Mouse (Mus musculus) heart, embryonic 16.5 days (tissue): ENCODE data around the gene Gpr153. TPM values are rescaled to one million over a fixed set of nuclear protein-coding genes. Genes with fewer than 3 reads are reported as not detected.

ENCODE experiments used
- ATAC-seq: fragments of 200-750 bp; cut with Nextera tagmentation; replicated peaks from 2 replicates; pipeline ENCODE4 v1.8.0; 2017; ENCODE audit warnings: moderate number of reproducible peaks; ENCODE audit not compliant: insufficient read depth, low FRiP score; ENCODE audit errors: extremely low read depth
- H3K27ac ChIP-seq: fragments of 300-500 bp; sonication (generic); 2 replicates; pipeline ENCODE4 v1.5.1; 2014; ENCODE audit warnings: mild to moderate bottlenecking, low read length, control low read depth, moderate library complexity
- H3K27me3 ChIP-seq: fragments of 300-500 bp; sonication (generic); 2 replicates; pipeline ENCODE4 v1.6.1; 2014; ENCODE audit warnings: low read length, mixed read lengths; ENCODE audit not compliant: control insufficient read depth, insufficient read depth
- H3K36me3 ChIP-seq: fragments of 300-500 bp; sonication (generic); 2 replicates; pipeline ENCODE4 v1.6.1; 2014; ENCODE audit not compliant: control insufficient read depth, insufficient read depth
- H3K4me1 ChIP-seq: fragments of 300-500 bp; sonication (generic); 2 replicates; pipeline ENCODE4 v1.6.1; 2014; ENCODE audit warnings: low read length, mixed read lengths; ENCODE audit not compliant: control insufficient read depth, insufficient read depth
- H3K4me2 ChIP-seq: fragments of 300-500 bp; sonication (generic); 2 replicates; pipeline ENCODE4 v1.6.1; 2014; ENCODE audit warnings: low read depth, mild to moderate bottlenecking, control low read depth, low read length
- H3K4me3 ChIP-seq: fragments of 300-500 bp; sonication (generic); 2 replicates; pipeline ENCODE4 v1.5.1; 2014; ENCODE audit warnings: mild to moderate bottlenecking, control low read depth, low read length
- H3K9ac ChIP-seq: fragments of 300-500 bp; sonication (generic); 2 replicates; pipeline ENCODE4 v1.6.1; 2014; ENCODE audit warnings: low read length, control low read depth
- H3K9me3 ChIP-seq: fragments of 300-500 bp; sonication (generic); replicated peaks from 2 replicates; pipeline ENCODE4 v1.6.1; 2016; ENCODE audit warnings: low read length; ENCODE audit not compliant: control insufficient read depth
- WGBS: fragments of 180-500 bp; shearing (Covaris S2); extraction: QIAGEN DNeasy Blood & Tissue Kit; methylation state at CpG from one replicate; pipeline ENCODE4 v1.1.7; 2014; 5-methylcytosine and 5-hydroxymethylcytosine counted together
- polyA plus RNA-seq: library from polyadenylated mRNA; unstranded; fragments of >200 nt; fragmentation: Nextera tagmentation; extraction: Ambion mirVana; gene quantifications from 2 replicates; pipeline ENCODE4 v1.2.1, GENCODE M21; 2015

The Gpr153 gene
- polyA plus RNA-seq, 1 experiment from 2014 or later, result 8.4 TPM

GRCm38 (mm10) chr4:152281601-152282000 lies 7.6 kb downstream of the Gpr153 start:
- WGBS, result 56% methylated on average over 15 of the region's 15 CpGs
- Histone ChIP-seq H3K36me3 (no peaks in the 10 kb centered on the region; the same call in 1 of the 2 replicates), H3K27me3 (peaks cover 47% of the 10 kb centered on the region), H3K9ac (no peak overlapping the region), H3K9me3 (no peaks in the 10 kb centered on the region), H3K4me3 (no peak overlapping the region), H3K4me1 (peaks cover 13% of the 10 kb centered on the region), H3K4me2 (no peak overlapping the region), H3K27ac (no peak overlapping the region)
- ATAC-seq, result no peak

GRCm38 (mm10) chr4:152282721-152283120 lies 8.7 kb downstream of the Gpr153 start:
- Histone ChIP-seq H3K36me3 (no peaks in the 10 kb centered on the region; the same call in 1 of the 2 replicates), H3K27ac (no peak overlapping the region), H3K4me3 (peak overlapping the region; percentile 34), H3K4me2 (peak overlapping the region; percentile 62), H3K9me3 (no peaks in the 10 kb centered on the region), H3K9ac (0 out of 2 replicates have a peak overlapping the region, but pooled peaks have one; percentile 38), H3K27me3 (peaks cover 58% of the 10 kb centered on the region), H3K4me1 (peaks cover 13% of the 10 kb centered on the region)
- WGBS, result 24% methylated on average over 34 of the region's 34 CpGs
- ATAC-seq, result no peak

- 6% methylated on average over 70 of the region's 70 CpGs for WGBS
- ATAC-seq, result peak; percentile 82
- peak overlapping the region; percentile 34 for H3K4me3 ChIP-seq
- peak overlapping the region; percentile 62 for H3K4me2 ChIP-seq
- no peaks in the 10 kb centered on the region for H3K9me3 ChIP-seq
- H3K36me3 ChIP-seq, result no peaks in the 10 kb centered on the region
- peaks cover 13% of the 10 kb centered on the region for H3K4me1 ChIP-seq
- H3K27ac ChIP-seq, result no peak overlapping the region
- H3K9ac ChIP-seq, result 0 out of 2 replicates have a peak overlapping the region, but pooled peaks have one; percentile 38
- peaks cover 65% of the 10 kb centered on the region for H3K27me3 ChIP-seq
These were observed 9.3 kb downstream of the Gpr153 start for GRCm38 (mm10) chr4:152283186-152283950.

GRCm38 (mm10) chr4:152285505-152285904 lies 11.5 kb downstream of the Gpr153 start:
- 0 out of 2 replicates have a peak, but pooled peaks have one; percentile 23 for ATAC-seq
- Histone ChIP-seq H3K4me2 (no peak overlapping the region), H3K27ac (no peak overlapping the region), H3K27me3 (peaks cover 79% of the 10 kb centered on the region), H3K9me3 (no peaks in the 10 kb centered on the region), H3K9ac (no peak overlapping the region), H3K4me1 (peaks cover 15% of the 10 kb centered on the region), H3K4me3 (no peak overlapping the region), H3K36me3 (no peaks in the 10 kb centered on the region)
- WGBS, result 2% methylated on average over 10 of the region's 10 CpGs

GRCm38 (mm10) chr4:152286183-152286582 lies 12.2 kb downstream of the Gpr153 start:
- peak overlapping the region; percentile 16; the same call in 1 of the 2 replicates for H3K4me2 ChIP-seq

GRCm38 (mm10) chr4:152286887-152287286 lies 12.9 kb downstream of the Gpr153 start:
- Histone ChIP-seq H3K36me3 (no peaks in the 10 kb centered on the region), H3K9ac (no peak overlapping the region), H3K4me1 (peaks cover 17% of the 10 kb centered on the region), H3K4me2 (no peak overlapping the region), H3K9me3 (no peaks in the 10 kb centered on the region), H3K27me3 (peaks cover 83% of the 10 kb centered on the region), H3K27ac (no peak overlapping the region), H3K4me3 (no peak overlapping the region)
- no peak for ATAC-seq
- 7% methylated on average over 26 of the region's 26 CpGs for whole genome bisulfite sequencing

More at GRCm38 (mm10) chr4:152286183-152286582, 12.2 kb downstream of the Gpr153 start:
- WGBS, result 4% methylated on average over 32 of the region's 32 CpGs
- H3K27me3 ChIP-seq, result peaks cover 83% of the 10 kb centered on the region
- no peak overlapping the region for H3K9ac ChIP-seq
- no peaks in the 10 kb centered on the region for H3K36me3 ChIP-seq
- H3K27ac ChIP-seq, result no peak overlapping the region
- H3K4me1 ChIP-seq, result peaks cover 17% of the 10 kb centered on the region
- no peaks in the 10 kb centered on the region for H3K9me3 ChIP-seq
- no peak overlapping the region for H3K4me3 ChIP-seq
- no peak for ATAC-seq

GRCm38 (mm10) chr4:152287317-152288120 lies 13.5 kb downstream of the Gpr153 start:
- WGBS, result 20% methylated on average over 19 of the region's 19 CpGs
- Histone ChIP-seq H3K9ac (no peak overlapping the region), H3K9me3 (no peaks in the 10 kb centered on the region), H3K36me3 (no peaks in the 10 kb centered on the region), H3K4me2 (no peak overlapping the region), H3K4me3 (no peak overlapping the region), H3K27me3 (peaks cover 82% of the 10 kb centered on the region), H3K4me1 (peaks cover 17% of the 10 kb centered on the region), H3K27ac (no peak overlapping the region)
- ATAC-seq, result no peak

GRCm38 (mm10) chr4:152288398-152288945 lies 14.4 kb downstream of the Gpr153 start:
- Histone ChIP-seq H3K27ac (no peak overlapping the region), H3K4me3 (no peak overlapping the region), H3K9ac (no peak overlapping the region), H3K36me3 (no peaks in the 10 kb centered on the region), H3K9me3 (no peaks in the 10 kb centered on the region), H3K4me1 (peaks cover 10% of the 10 kb centered on the region), H3K27me3 (peaks cover 82% of the 10 kb centered on the region), H3K4me2 (no peak overlapping the region)
- WGBS, result 58% methylated on average over 18 of the region's 18 CpGs
- no peak for ATAC-seq
